Mouse (Mus musculus) ovary, postnatal 14 days (tissue): ENCODE results near the gene Hs3st2.

Experiments used
- DNase-seq: peaks from one replicate; pipeline ENCODE4 v3.0.0; 2022; ENCODE audit warnings: low spot score

Gene Hs3st2

GRCm38 (mm10) chr7:121549329-121550022, 157.8 kb downstream of the Hs3st2 start:
- no peak for DNase-seq
